Mouse (Mus musculus): ENCODE results near the gene Kcna6.

Gene Kcna6

GRCm38 (mm10) chr6:126736996-126737395, 3.5 kb downstream of the Kcna6 start:
- peak in 1 of 2 experiments; percentile 32 for DNase-seq (ENCODE audit: inconsistent age in 2 of 2, low spot score in 1 of 2)

DNA sequence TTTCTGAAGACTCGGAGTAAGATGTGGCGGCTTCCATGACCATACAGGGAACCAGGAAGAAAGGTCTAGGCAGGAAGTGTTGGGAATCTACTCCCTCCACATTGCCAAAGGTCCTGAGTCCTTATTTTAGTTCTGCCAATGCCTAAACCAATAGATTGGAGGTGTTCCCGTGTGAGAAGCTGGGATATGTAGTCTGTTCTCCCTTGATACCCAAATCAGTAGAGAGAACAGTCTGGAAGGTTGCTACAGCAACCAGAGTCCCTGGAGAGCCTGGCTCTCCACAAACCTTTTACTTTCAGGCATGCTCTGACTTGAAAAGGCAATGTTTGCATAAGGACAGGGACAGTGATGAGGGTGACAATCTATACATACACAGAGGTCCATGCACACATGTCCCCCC, 4.7 kb downstream of the Kcna6 start:
- DNase-seq (ENCODE audit: inconsistent age in 2 of 2, low spot score in 1 of 2), result no peak

GRCm38 (mm10) chr6:126732645-126733044, 7.8 kb downstream of the Kcna6 start:
- no peak for DNase-seq (ENCODE audit: inconsistent age in 2 of 2, low spot score in 1 of 2)

DNA sequence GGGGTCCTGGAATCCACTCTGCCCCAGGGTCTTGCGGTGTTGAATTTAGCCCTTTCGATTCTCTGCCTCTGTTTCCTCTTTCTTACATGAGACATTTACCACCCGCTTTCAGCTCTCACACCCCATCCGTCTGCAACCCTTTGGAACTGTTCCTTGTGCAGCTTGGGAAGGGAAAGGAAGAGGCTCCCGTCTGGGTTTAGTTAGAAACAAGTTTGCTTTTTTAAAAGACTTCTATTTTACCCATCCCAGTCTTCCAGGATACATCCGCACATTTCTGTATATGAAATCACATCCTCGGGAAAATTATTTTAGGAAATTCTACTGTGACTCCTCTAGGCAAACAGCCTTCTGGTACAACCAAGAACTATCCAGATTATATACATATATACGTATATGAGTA, 11.7 kb downstream of the Kcna6 start:
- DNase-seq (ENCODE audit: inconsistent age in 2 of 2, low spot score in 1 of 2), result no peak

DNA sequence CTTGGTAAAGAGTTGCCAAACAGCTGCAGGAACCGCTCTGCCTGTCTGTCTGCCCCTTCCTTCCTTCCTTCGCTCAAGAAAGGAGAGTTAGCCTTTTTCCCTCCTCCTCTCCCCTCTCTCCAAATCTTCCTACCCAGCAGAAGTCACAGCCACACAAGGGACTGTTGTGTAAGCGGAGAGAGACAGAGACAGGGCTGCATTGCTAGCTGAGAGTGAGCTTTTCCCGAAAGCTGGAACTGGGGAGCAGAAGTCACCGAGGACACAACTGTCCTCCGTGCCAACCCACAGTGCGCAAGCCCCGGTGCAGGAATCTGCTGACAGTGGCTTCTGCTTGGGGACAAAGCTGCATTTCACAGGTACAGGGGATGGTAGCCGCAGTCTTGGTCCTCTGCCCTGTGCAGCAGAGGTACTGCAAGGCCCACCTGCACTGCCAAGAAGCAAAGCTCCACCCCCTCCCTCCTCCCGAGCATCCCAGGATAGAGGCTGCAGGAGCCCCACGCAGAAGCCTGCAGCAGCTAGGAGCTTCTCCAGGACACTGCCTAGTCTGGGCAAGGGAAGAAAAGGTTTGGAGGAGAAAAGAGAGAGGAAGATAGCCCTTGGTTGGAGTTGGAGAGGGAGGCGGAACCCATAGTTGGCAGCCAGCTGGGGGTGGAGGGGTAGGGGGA, 21.9 kb downstream of the Kcna6 start:
- no peak for DNase-seq (ENCODE audit: inconsistent age in 2 of 2, low spot score in 1 of 2)

DNA sequence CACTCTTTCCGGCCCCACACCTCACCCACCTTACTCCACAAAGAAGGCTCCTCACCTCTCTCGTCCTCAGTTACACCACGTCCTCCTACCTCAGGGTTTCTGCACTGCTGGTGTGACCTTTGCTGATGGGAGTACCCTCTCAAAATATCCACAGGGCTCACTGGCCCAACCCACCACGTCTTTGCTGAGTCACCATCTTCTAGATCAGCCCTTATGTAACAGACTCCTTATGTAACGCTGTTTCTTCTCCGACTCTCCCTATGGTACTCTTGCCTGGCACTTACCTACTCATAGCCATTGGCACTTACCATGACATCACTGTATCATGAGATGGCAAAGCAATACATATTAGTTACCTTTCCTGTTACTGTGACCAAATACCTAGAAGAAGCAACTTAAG, 27.9 kb downstream of the Kcna6 start:
- no peak for DNase-seq (ENCODE audit: inconsistent age in 2 of 2, low spot score in 1 of 2)

- DNase-seq (ENCODE audit: inconsistent age in 2 of 2, low spot score in 1 of 2), result no peak
Observed at GRCm38 (mm10) chr6:126705936-126706335, 34.5 kb downstream of the Kcna6 start.

GRCm38 (mm10) chr6:126704430-126704829, 36.0 kb downstream of the Kcna6 start:
- peak in 1 of 2 experiments; percentile 34 for DNase-seq (ENCODE audit: inconsistent age in 2 of 2, low spot score in 1 of 2)

- peak; percentile 75 to 92 for DNase-seq (ENCODE audit: inconsistent age in 2 of 2, low spot score in 1 of 2)
Observed at GRCm38 (mm10) chr6:126702116-126702515, 38.4 kb downstream of the Kcna6 start.

- DNase-seq (ENCODE audit: inconsistent age in 2 of 2, low spot score in 1 of 2), result no peak
Observed at GRCm38 (mm10) chr6:126701196-126701595, 39.3 kb downstream of the Kcna6 start.

DNA sequence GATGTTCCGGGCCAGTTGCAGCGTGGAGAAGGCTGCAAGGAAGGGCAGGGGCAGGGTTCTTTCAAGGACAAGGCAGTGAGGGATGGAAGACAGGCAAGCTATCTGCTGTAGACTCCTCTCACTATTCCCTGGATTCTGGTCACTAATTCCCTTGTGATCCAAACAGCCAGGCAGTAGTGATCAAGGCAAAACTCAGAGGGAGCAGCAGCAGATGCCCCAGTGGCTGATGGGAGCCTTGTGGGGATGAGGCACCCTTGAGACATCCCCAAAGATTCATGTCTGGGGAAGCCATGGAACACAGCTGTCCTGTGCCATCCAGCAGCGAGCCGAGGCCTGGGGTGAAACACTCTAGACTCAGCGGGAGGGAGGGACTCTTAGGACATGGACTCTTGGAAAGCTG, 40.5 kb downstream of the Kcna6 start:
- DNase-seq (ENCODE audit: inconsistent age in 2 of 2, low spot score in 1 of 2), result peak in 1 of 2 experiments; percentile 45

DNA sequence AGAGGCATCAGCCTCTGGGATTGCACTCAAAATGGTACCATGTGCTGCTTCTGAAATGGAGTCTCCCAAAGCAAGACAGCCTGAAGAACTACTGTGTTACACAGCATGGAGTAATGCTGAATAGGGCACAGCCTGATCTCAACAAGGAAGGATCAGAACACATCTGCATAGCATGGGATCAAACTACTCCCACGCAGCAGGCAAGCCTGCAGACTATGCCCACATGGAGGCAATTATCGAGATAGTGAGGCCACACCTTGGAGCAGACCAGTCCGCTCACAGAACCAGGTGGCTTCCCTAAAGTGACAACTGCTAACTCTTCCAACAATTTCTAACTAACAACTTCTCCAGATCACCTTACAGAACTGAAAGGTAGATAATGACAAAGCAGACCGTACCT, 53.4 kb downstream of the Kcna6 start:
- DNase-seq (ENCODE audit: inconsistent age in 2 of 2, low spot score in 1 of 2), result no peak

GRCm38 (mm10) chr6:126685135-126685534, 55.3 kb downstream of the Kcna6 start:
- DNase-seq (ENCODE audit: inconsistent age in 2 of 2, low spot score in 1 of 2), result no peak

GRCm38 (mm10) chr6:126678961-126679360, 61.5 kb downstream of the Kcna6 start:
- peak in 1 of 2 experiments; percentile 35 for DNase-seq (ENCODE audit: inconsistent age in 2 of 2, low spot score in 1 of 2)

GRCm38 (mm10) chr6:126667001-126667400, 73.5 kb downstream of the Kcna6 start:
- no peak for DNase-seq (ENCODE audit: inconsistent age in 2 of 2, low spot score in 1 of 2)

DNA sequence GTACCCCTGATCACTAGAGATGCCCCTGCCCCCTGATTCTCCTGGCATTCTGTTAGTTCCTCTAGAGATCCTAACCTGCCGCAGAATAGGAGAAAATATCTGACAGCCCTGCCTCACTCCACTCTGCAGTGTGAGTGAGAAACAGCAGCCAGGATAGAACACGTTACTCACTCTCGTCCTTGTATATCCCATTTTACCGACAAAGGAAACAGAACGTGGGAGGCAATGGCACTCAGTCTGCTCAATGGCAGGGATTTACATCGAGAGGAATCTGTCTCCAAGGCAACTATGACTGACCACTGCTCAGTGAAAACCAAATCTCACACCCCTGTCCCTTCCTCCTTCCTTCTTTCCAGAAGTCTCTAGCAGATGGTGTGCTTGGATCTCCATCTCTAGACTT, 74.4 kb downstream of the Kcna6 start:
- DNase-seq (ENCODE audit: inconsistent age in 2 of 2, low spot score in 1 of 2), result no peak

DNA sequence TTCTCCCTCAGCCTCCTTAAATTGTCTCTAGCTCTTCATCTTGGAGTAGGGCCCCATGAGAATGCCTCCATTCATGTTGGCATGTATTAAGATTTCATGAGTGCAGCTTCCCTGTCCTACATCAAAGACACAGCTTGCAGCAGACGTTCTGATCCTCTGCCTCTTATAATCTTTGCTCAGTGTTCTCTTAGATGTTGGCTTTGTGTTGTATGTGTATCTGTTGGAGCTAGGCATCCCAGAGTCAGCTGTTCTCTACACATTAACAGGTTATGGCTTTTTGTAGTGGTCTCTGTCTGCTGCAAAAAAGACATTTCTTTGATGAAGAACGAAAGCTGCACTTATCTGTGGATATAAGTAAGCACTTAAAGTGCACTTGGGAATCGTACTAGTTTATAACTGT, 75.9 kb downstream of the Kcna6 start:
- no peak for DNase-seq (ENCODE audit: inconsistent age in 2 of 2, low spot score in 1 of 2)

Data from adrenal gland, adult (tissue).